Mouse (Mus musculus) hematopoietic stem cell, adult 5-6 weeks (primary cell): Measurements from ENCODE around the gene Acer1. TPM values are rescaled to one million over a fixed set of nuclear protein-coding genes. Genes with fewer than 3 reads are reported as not detected.
A peak's percentile ranks its signal among the peaks of the same experiment; 100 is the strongest.

ENCODE experiments used
- ATAC-seq, 2 experiments: fragments of 125-278 bp in 1 of 2; replicated peaks in 1 of 2; 2 replicates each; pipeline ENCODE4 v1.8.0; 2016 to 2017; ENCODE audit warnings: inconsistent platforms in 2 of 2, mild to moderate bottlenecking in 2 of 2, moderate number of reproducible peaks in 2 of 2, low read depth in 1 of 2, moderate TSS enrichment in 1 of 2; ENCODE audit not compliant: low FRiP score in 2 of 2, poor library complexity in 2 of 2, severe bottlenecking in 2 of 2, insufficient read depth in 1 of 2, low TSS enrichment in 1 of 2
- total RNA-seq: library from RNA; stranded (forward); fragments of 172-1452, 232-1000 nt; gene quantifications from 2 replicates; pipeline ENCODE4 v1.2.3, GENCODE M21; 2017

Acer1 gene
- not detected in 2 replicates for total RNA-seq

DNA sequence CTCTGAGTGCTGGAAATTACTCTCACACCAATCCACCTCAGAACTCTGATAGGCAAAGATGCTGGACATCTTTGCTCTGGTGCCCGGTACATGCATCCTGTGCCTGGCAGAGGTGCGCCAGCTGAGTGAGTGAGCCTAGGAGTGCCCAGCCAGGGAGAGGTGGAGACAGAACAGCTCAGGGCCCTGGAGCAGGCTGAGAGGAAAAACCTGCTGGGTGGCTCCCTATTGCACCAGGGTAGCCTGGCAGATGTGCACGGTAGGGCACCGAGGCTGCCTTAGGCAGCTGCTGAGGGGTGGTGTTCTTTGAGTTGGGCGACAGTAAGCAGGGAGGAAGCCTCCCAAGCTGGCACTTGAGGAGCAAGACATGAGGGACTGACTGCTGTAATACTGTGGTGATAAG is at the start of gene Acer1:
TSS of gene Acer1 (minus strand) at position 114 of the 400 bp plus-strand sequence.
- ATAC-seq = no peak; a peak in 1 of 4 replicates

DNA sequence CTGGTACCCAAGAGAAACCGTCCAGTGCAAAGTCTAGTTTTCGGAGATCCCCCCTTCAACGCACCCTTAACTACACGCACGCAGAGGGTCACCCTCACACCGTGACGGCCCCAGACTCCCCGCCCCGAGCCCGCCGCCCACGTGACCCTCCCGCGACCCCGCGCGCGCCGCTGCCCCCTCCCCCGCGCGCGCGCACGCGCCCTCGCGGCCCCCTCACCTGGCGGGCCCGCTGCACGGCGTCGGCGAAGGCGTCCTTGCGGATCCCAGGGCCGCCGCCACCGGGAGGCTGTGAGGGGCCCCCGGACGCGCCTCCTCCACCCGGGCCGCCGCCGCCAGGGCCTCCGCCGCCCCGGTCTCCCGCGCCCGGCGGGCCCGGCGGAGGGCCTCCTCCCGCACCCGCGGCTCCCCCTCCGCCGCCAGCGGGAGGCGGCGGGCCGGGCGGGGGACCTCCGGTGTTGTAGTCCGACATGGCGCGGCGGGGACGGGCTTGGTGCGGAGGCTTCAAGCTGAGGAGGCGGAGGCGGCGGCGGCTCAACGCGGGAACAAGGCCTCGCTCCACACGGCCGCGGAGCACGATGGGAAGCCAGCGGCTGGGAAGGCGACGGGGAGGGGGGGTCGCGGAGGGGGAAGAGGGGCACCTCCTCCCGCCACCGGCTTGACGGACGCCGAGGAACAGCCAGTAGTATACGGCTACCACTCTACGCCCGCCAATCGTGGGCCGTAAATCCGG is 49.2 kb upstream of the Acer1 start, which contains the start of gene Khsrp:
TSS of gene Khsrp (minus strand) at position 592 of the 730 bp plus-strand sequence.
- ATAC-seq = no peak

DNA sequence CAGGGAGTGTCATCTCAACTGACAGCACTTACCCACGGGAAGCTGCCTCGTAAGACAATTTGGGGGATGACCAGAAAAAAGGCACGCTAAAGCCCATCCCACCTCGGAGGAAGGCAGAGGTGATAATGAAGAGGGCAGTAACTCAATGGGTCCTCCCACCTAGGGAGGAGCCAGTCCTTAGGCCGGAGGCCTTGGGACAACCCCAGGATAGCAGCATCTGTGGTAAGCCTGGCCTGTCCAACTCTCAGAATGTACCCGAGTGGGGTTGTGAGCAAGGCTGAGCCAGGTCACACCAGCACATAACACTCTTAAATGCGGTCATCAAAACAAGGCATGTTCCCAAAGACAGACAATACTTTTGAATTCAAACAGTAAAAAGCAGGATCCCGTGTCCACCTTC is 47.8 kb upstream of the Acer1 start:
- no peak for ATAC-seq

DNA sequence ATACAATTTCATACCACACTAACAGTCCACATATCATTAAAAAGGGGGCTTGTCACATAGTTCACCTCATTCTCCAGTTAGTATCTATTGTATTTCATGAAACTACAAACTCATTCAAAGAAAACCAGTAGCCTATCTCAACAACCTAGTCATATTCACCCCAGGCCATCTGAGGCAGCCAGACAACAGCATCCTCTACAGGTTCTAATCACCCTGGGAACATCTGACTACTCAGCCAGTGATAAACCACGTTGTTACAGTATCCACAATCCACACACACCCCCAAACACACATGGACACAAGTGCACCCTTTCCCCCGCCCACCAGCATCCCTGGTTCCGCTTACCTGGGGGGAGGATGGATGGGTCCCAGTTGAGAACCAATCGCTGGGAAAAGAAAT is 45.5 kb upstream of the Acer1 start:
- no peak for ATAC-seq

DNA sequence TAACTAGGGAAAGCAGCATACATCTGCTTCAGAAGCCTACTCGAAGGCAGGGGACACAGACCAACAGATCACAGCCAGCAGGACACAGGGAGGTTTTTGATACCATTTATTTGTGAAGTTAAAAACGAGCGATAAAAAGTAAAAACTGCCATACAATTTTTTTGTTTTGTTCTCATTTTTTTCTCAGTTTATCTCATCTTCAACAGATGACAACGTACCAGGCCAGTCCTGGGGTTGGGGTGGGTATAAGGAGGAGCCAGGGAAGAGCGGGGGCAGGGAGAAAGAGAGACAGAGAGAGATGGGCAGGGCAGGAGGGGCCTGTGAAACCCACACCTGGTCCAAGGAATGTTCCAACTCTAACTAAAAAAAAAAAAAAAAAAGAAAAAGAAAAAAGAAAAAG is 39.0 kb upstream of the Acer1 start:
- ATAC-seq = no peak

DNA sequence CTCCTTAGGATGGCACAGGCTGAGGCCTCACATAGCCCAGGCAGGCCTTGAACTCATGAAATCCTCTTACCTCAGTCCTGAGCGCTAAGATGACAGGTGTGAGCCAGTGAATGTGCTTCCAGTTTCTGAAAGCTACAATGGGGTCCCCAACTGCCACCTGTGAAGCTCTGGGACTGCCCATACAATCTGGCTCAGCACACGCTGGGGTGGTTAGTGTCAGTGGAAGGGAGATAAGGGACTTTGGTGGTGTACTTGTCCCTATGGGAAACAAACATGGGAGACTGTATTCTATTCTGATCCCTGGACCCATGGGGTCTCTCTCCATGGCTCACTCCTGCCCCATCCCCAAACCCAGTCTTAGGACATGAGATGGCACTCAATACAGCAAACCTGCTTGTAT is 37.8 kb upstream of the Acer1 start:
- peak in 1 of 2 experiments; percentile 18; a peak in 1 of 4 replicates for ATAC-seq

DNA sequence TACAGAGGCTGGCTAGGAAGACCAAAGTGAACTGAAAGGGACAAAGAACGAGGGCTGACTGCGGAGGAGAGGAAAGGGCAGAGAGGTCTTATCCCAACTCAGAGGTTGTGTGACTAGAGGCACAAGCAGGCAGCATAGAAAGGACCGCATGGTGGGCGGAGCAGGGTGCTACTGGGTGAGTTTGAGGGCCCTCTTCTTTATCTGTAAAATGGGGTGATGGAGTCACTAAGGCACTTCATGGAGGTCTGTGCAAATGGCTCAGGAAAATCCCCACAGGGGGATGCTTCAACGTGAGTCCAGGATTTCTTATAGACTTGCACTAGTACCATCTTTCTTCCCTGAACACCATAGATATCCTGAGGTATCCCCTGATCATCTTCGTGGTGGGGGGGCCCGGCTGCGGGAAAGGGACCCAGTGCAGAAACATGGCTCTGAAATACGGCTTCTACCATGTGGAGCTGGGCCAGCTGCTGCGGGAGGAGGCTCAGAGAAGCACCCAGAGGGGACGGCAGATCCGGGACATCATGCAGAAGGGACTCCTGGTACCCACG is 30.4 kb upstream of the Acer1 start:
- ATAC-seq = no peak

DNA sequence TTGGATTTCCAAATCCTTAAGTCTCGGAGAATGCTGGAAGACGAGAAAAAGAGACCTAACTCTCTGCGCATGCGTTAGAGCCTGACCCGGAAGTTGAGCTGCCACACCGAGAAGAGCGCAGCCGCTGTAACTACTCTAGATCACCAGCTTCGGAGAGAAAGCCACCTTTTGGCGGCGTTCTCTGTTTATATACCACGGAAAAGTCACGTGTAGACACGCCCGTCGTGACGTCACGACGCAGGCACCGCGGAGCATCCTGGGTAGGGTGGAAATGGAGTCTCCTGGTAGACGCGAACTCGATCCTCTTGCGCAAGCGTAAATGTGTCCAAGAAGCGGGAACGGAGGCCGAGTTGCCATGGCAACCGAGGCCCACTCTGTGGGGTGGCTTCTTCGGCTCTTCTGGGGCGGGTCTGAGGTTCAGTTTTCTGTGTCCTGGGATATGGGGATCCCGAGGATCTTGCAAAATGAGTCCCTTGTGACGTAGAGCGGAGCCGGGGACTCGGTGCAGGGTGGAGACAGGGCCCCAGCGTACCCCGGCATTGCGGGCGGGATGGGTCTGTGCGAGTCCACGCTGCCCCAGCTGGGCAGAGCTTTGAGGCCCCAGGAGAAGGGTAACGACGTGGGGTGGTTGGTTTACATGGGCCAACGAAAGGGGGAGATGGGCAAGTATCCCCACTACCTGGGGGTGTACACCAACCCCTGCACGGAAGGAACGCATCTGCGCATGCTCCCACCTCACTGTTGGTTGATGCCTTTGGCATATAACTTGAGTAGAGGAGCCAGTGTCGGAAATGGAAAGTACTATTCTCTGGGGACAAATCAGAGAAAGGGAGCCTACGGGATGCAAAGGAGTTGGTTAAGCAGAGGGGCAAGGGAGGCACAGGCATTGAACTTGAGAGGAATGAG is 29.6 kb upstream of the Acer1 start, which contains the start of the genes Gtf2f1 and Gm17949:
TSS of gene Gtf2f1 (minus strand) at position 53 of the 906 bp plus-strand sequence.
TSS of gene Gm17949 (plus strand) at position 234 of the 906 bp plus-strand sequence.
- ATAC-seq = peak; percentile 87 to 89

DNA sequence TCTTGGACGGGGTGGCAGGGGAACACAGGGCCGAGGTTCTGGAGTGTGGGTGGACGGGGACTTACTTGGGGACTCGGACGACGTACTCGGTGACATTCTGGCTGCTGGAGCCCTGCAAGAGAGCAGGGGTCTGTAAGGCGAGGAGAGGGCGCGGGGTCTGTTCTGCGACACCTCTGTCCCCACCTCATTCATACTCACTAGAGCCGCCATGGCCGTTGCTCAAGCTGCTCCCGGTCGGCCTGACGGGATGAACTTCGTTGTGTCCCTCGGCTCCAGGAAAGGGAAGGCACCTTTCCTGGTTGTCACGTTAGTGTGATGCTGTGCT is 28.9 kb upstream of the Acer1 start:
- peak; percentile 44 to 49 for ATAC-seq

DNA sequence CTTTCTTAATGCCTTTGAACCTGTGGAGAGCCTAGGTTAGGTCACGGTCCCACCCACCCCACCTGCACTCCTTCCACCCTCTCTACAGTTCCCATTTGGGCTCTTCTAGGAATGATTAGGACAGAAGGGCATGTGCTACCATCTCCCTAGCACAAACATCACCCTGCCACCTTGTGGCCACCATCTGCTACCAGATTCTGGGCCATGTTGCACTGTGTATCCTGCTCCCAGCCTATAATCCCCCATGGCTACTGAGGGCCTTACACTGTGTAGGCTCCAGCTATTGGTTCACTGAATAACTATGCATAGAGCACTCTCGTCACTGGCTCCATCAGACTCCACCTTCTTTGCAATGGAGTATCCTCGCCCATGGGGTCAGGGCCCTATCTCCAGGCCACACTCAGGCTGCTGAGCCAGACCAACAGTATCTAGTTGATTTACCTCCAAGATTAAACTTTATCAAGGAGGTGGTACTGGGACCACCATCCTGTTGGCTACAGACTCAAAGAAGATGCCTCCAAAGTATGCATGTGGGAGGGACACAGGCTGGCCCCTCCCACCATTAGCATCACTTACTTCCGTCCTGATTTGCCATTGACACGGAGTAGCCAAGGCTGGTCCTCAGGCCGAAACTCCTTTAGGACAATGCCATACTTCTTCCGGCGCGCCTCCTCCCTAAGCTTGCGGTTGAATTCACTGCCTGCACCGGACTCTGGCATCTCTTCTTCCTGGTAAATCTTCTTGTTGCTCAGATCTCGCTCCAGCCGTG is 25.4 kb upstream of the Acer1 start:
- ATAC-seq = no peak

DNA sequence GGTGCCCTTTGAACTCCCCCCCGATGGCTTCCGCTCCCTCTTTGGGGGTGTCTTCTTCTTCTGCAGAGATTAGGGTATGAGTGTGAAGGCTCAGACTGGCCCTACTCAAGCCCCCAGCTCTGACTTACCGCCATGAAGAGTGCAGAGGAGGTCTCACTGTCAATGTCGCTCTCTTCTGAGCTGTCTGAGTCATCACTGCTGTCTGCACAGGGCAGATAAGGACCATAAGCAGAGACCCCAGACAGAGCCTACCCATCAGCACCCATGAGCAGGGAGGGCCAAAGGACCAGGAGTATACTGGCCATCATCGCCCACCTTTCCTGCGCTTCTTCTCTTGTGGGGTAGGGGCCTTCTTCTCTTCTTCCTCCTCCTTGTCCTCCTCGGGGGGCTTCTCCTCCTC is 22.1 kb upstream of the Acer1 start:
- ATAC-seq = no peak

DNA sequence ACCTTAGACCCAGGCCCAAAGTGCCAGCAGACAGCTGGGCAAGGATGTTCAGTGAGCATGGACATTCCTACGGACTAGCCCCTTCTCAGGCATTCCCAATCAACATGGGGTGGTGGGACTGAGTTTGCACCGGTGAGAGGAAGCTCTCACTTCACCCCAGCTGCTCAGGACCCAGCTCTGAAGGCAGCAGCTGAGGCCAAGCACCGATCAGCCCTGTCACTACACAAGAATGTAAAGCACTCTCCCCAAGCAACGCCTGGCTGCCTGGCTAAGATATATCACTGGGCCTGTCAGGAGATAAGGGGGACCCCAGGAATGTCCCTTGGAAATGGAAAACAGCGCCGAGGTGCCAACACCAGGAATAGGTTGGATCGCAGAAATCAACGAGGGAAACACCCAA is 19.3 kb upstream of the Acer1 start:
- no peak for ATAC-seq

DNA sequence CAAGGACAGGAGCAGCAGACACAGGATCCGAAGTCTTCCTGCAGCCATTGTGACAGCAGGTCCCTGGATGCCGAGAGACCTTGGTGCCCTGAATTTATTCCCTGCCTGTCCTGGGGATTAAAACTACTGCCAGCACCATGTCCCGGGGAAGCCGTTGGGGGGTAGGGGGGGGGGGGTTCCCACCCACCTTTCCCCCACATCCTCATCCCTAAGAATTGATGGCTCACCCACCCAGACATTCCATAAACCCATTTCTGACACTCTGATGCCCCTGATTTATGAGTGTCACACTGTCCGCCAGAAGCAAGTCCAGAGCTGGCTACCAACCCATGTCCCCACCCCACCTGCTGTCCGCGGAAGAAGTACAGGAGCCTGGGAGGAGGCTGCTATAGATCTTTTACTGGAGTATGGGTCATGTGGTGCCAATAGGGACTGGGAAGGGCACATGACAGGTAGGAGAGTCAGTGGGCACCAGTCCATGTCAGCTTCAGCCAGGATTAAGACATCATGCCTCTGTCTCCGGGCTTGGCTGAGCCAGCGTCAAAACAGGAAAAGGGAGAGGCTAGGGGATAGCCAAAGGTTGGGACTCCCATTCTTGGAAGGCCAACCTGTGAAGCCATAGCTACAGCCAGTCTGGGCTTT is 18.2 kb upstream of the Acer1 start, which contains the start of gene Pspn:
TSS of gene Pspn (minus strand) at position 51 of the 642 bp plus-strand sequence.
- ATAC-seq = no peak

DNA sequence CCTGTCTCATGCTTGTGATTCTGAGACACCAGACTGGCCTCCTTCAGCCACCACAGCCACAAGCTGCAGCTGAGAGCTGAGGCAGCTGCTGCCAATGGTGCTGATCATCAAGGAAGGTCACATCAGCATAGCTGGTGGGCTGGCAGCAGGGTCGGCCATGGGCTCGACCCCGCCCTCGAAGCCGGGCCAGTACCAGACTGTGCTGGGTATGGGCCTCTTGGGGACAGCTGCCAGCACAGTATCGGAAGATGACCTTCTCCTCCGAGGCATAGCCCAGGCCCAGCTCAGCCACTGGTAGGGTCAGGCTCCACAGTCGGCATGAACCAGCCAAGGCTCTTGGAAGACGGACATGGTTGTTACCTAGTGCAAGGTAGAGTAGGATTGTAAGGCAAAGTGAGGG is 17.5 kb upstream of the Acer1 start:
- no peak for ATAC-seq

DNA sequence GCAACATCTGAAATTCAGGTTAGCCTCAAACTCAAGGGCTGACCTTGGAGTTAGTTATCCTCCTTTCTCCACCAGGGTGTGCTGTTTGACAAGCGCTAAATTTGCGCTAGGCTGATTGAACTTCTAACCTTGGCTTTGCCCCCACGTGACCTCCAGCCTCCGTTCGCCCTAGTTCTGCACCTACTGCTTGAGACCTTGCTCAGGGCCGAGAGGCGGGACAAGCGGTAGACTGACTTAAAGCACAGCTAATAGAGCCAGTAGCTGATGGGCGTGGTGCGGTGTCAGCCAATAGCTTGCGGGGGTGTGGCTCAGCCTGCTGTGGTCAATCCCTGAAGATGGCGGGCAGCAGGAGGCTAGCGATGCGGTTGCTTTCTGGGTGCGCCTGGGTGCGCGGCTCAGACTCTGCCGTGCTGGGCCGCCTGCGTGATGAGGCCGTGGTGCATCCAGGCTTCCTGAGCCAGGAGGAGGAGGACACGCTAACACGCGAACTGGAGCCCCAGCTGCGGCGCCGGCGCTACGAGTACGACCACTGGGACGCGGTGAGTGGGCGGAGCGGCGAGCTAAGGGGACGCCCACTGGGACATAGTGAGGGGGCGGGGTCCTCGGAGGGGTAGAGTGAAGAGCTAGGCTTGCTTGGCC is 15.2 kb upstream of the Acer1 start, which contains the start of gene Alkbh7:
TSS of gene Alkbh7 (plus strand) at position 311 of the 639 bp plus-strand sequence.
- ATAC-seq = peak; percentile 98 to 99

DNA sequence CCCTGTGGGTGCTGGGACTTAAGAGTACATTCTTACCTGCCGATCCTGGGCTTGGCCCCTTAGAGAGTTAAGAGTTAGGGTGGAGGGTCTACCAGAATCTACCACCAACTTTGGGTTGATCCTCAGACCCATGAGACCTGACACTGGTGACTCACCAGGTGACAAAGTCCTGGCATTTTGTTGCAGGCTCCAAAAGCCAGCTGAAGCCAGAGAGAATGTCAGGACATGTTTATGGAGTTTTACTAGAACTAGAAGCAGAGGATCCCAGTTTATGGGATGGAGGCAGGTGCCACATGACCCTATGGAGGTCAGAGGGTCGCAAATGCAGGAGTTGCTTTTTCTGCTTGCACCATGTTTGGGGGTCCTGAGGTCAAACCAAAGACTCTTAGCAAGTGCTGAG is 14.6 kb upstream of the Acer1 start:
- ATAC-seq = no peak
